Mouse (Mus musculus): ENCODE measurements around the gene Disc1. TPM values are rescaled to one million over a fixed set of nuclear protein-coding genes. Genes with fewer than 3 reads are reported as not detected.

Disc1 gene
- polyA plus RNA-seq, 1 experiment from 2014 or later: 2.1 TPM

GRCm38 (mm10) chr8:125270292-125270691 is 216.3 kb downstream of the Disc1 start:
- no peak overlapping the region for H3K27ac ChIP-seq (replicated peaks)
- ATAC-seq (ENCODE audit: low read depth): no peak
- no peaks in the 10 kb centered on the region for H3K9me3 ChIP-seq
- H3K27me3 ChIP-seq: no peaks in the 10 kb centered on the region
- H3K4me3 ChIP-seq: no peak overlapping the region
- no peaks in the 10 kb centered on the region for H3K36me3 ChIP-seq
- 0 out of 2 replicates have a peak, but pooled peaks cover 11% of the 10 kb centered on the region for H3K4me1 ChIP-seq (replicated peaks)
- 77% methylated on average over 7 of the region's 7 CpGs for WGBS
- no peak overlapping the region for H3K4me2 ChIP-seq
- no peak overlapping the region for H3K9ac ChIP-seq

- ATAC-seq (ENCODE audit: low read depth): no peak
- Histone ChIP-seq H3K4me1 (replicated peaks) (0 out of 2 replicates have a peak, but pooled peaks cover 11% of the 10 kb centered on the region), H3K36me3 (no peaks in the 10 kb centered on the region), H3K9me3 (no peaks in the 10 kb centered on the region), H3K27me3 (0 out of 2 replicates have a peak, but pooled peaks cover 2% of the 10 kb centered on the region), H3K9ac (no peak overlapping the region), H3K4me2 (no peak overlapping the region), H3K27ac (replicated peaks) (no peak overlapping the region), H3K4me3 (no peak overlapping the region)
- 75% methylated on average over 5 of the region's 5 CpGs for WGBS
Observed at GRCm38 (mm10) chr8:125271357-125271756, 217.4 kb downstream of the Disc1 start.

GRCm38 (mm10) chr8:125272089-125272866 is 218.3 kb downstream of the Disc1 start:
- no peak overlapping the region for H3K27ac ChIP-seq (replicated peaks)
- WGBS: 79% methylated on average over 13 of the region's 13 CpGs
- peaks cover 17% of the 10 kb centered on the region for H3K4me1 ChIP-seq (replicated peaks)
- H3K9me3 ChIP-seq: no peaks in the 10 kb centered on the region
- no peak overlapping the region for H3K4me3 ChIP-seq
- no peak overlapping the region for H3K9ac ChIP-seq
- 0 out of 2 replicates have a peak, but pooled peaks cover 3% of the 10 kb centered on the region for H3K27me3 ChIP-seq
- H3K36me3 ChIP-seq: no peaks in the 10 kb centered on the region
- H3K4me2 ChIP-seq: no peak overlapping the region
- ATAC-seq (ENCODE audit: low read depth): no peak

- H3K27ac ChIP-seq (replicated peaks): no peak overlapping the region
- H3K36me3 ChIP-seq: no peaks in the 10 kb centered on the region
- no peak overlapping the region for H3K4me2 ChIP-seq
- WGBS: 7% methylated on average over 11 of the region's 11 CpGs
- no peak for ATAC-seq (ENCODE audit: low read depth)
- no peaks in the 10 kb centered on the region for H3K9me3 ChIP-seq
- H3K4me3 ChIP-seq: no peak overlapping the region
- 0 out of 2 replicates have a peak overlapping the region, but pooled peaks have one; percentile 28 for H3K9ac ChIP-seq
- peaks cover 8% of the 10 kb centered on the region; the same call in 1 of the 2 replicates for H3K27me3 ChIP-seq
- peaks cover 14% of the 10 kb centered on the region for H3K4me1 ChIP-seq (replicated peaks)
Observed at GRCm38 (mm10) chr8:125277071-125277682, 223.2 kb downstream of the Disc1 start.

GRCm38 (mm10) chr8:125279156-125279555 is 225.2 kb downstream of the Disc1 start:
- H3K27ac ChIP-seq (replicated peaks): no peak overlapping the region
- no peak overlapping the region for H3K9ac ChIP-seq
- peaks cover 8% of the 10 kb centered on the region; the same call in 1 of the 2 replicates for H3K27me3 ChIP-seq
- H3K36me3 ChIP-seq: no peaks in the 10 kb centered on the region
- no peaks in the 10 kb centered on the region for H3K9me3 ChIP-seq
- peaks cover 14% of the 10 kb centered on the region for H3K4me1 ChIP-seq (replicated peaks)
- no peak overlapping the region for H3K4me3 ChIP-seq
- no peak overlapping the region for H3K4me2 ChIP-seq
- ATAC-seq (ENCODE audit: low read depth): no peak
- 97% methylated on average over 2 of the region's 2 CpGs for WGBS

GRCm38 (mm10) chr8:125279892-125280291 is 225.9 kb downstream of the Disc1 start:
- WGBS: 63% methylated on average over 4 of the region's 4 CpGs

GRCm38 (mm10) chr8:125282531-125282930 is 228.5 kb downstream of the Disc1 start:
- 40% methylated on average over 7 of the region's 7 CpGs for WGBS
- Histone ChIP-seq H3K4me1 (replicated peaks) (peaks cover 11% of the 10 kb centered on the region; the same call in 1 of the 2 replicates), H3K9ac (no peak overlapping the region), H3K4me2 (no peak overlapping the region), H3K9me3 (no peaks in the 10 kb centered on the region), H3K36me3 (no peaks in the 10 kb centered on the region), H3K27ac (replicated peaks) (peak overlapping the region; percentile 23; the same call in 1 of the 2 replicates), H3K4me3 (no peak overlapping the region), H3K27me3 (peaks cover 4% of the 10 kb centered on the region; the same call in 1 of the 2 replicates)
- no peak for ATAC-seq (ENCODE audit: low read depth)

More at GRCm38 (mm10) chr8:125279892-125280291, 225.9 kb downstream of the Disc1 start:
- Histone ChIP-seq H3K36me3 (no peaks in the 10 kb centered on the region), H3K9ac (no peak overlapping the region), H3K9me3 (no peaks in the 10 kb centered on the region), H3K27me3 (peaks cover 8% of the 10 kb centered on the region; the same call in 1 of the 2 replicates), H3K4me2 (no peak overlapping the region), H3K4me3 (no peak overlapping the region), H3K4me1 (replicated peaks) (peaks cover 14% of the 10 kb centered on the region), H3K27ac (replicated peaks) (no peak overlapping the region)
- ATAC-seq (ENCODE audit: low read depth): no peak

GRCm38 (mm10) chr8:125283542-125283941 is 229.5 kb downstream of the Disc1 start:
- ATAC-seq (ENCODE audit: low read depth): no peak
- WGBS: 61% methylated on average over 6 of the region's 6 CpGs

GRCm38 (mm10) chr8:125284875-125285274 is 230.9 kb downstream of the Disc1 start:
- Histone ChIP-seq H3K27me3 (no peaks in the 10 kb centered on the region; the same call in 1 of the 2 replicates), H3K36me3 (no peaks in the 10 kb centered on the region), H3K4me3 (no peak overlapping the region), H3K27ac (replicated peaks) (no peak overlapping the region), H3K4me2 (no peak overlapping the region), H3K9ac (no peak overlapping the region), H3K4me1 (replicated peaks) (peaks cover 6% of the 10 kb centered on the region; the same call in 1 of the 2 replicates), H3K9me3 (no peaks in the 10 kb centered on the region)
- ATAC-seq (ENCODE audit: low read depth): no peak
- 70% methylated on average over 4 of the region's 4 CpGs for WGBS

More at GRCm38 (mm10) chr8:125283542-125283941, 229.5 kb downstream of the Disc1 start:
- no peak overlapping the region for H3K9ac ChIP-seq
- H3K4me3 ChIP-seq: no peak overlapping the region
- H3K27ac ChIP-seq (replicated peaks): no peak overlapping the region
- H3K4me1 ChIP-seq (replicated peaks): peaks cover 9% of the 10 kb centered on the region; the same call in 1 of the 2 replicates
- H3K36me3 ChIP-seq: no peaks in the 10 kb centered on the region
- no peaks in the 10 kb centered on the region; the same call in 1 of the 2 replicates for H3K27me3 ChIP-seq
- no peak overlapping the region for H3K4me2 ChIP-seq
- no peaks in the 10 kb centered on the region for H3K9me3 ChIP-seq

- Histone ChIP-seq H3K9ac (no peak overlapping the region), H3K4me1 (replicated peaks) (peaks cover 5% of the 10 kb centered on the region; the same call in 1 of the 2 replicates), H3K36me3 (no peaks in the 10 kb centered on the region), H3K27ac (replicated peaks) (no peak overlapping the region), H3K9me3 (no peaks in the 10 kb centered on the region), H3K4me2 (no peak overlapping the region), H3K4me3 (no peak overlapping the region), H3K27me3 (no peaks in the 10 kb centered on the region; the same call in 1 of the 2 replicates)
- 60% methylated on average over 8 of the region's 8 CpGs for WGBS
- no peak; the same call in 1 of the 2 replicates for ATAC-seq (ENCODE audit: low read depth)
Observed at GRCm38 (mm10) chr8:125285391-125285790, 231.4 kb downstream of the Disc1 start.

- no peak for ATAC-seq (ENCODE audit: low read depth)
- Histone ChIP-seq H3K4me2 (no peak overlapping the region), H3K9ac (no peak overlapping the region), H3K9me3 (no peaks in the 10 kb centered on the region), H3K27me3 (no peaks in the 10 kb centered on the region; the same call in 1 of the 2 replicates), H3K4me1 (replicated peaks) (peaks cover 5% of the 10 kb centered on the region; the same call in 1 of the 2 replicates), H3K27ac (replicated peaks) (no peak overlapping the region), H3K4me3 (no peak overlapping the region), H3K36me3 (no peaks in the 10 kb centered on the region)
- 76% methylated on average over 12 of the region's 12 CpGs for WGBS
Observed at GRCm38 (mm10) chr8:125285966-125286681, 232.1 kb downstream of the Disc1 start.

Measured in neural tube, embryonic 13.5 days (tissue).